8 mouse cellular contexts compared by ENCODE assay signal in genomic region chr16:32715364-32715763, GRCm38 (mm10). TPM values are rescaled to one million over a fixed set of nuclear protein-coding genes. Genes with fewer than 3 reads are reported as not detected.
A peak's percentile ranks its signal among the peaks of the same experiment; 100 is the strongest.
DNase-seq lines count a peak whose midpoint lies in the region; ATAC-seq and TF ChIP-seq lines count a peak whose summit lies in the region.

No protein-coding gene starts in this region.

- ATAC-seq in kidney, embryonic 16.5 days (ENCODE audit: low FRiP score, low TSS enrichment): no peak
- no peak for ATAC-seq in G1E (ENCODE audit: extremely low read depth, insufficient number of reproducible peaks, low FRiP score, poor library complexity, severe bottlenecking)
- peak; percentile 50; the same call in 1 of the 2 replicates for ATAC-seq in common myeloid progenitor, adult 5-6 weeks (replicated peaks; ENCODE audit: low read depth, poor library complexity, severe bottlenecking)
- no peak for ATAC-seq in liver, embryonic 13.5 days (ENCODE audit: low read depth)

- no peak overlapping the region for H3K4me3 ChIP-seq in kidney, adult 2 months (ENCODE audit: insufficient read depth, low read depth, low read length)
- H3K4me3 ChIP-seq in kidney, embryonic 16.5 days (ENCODE audit: low read length): no peak overlapping the region
- no peak overlapping the region for H3K4me3 ChIP-seq in G1E (ENCODE audit: low read depth, low read length)
- no peak overlapping the region for H3K4me3 ChIP-seq in liver, embryonic 13.5 days (replicated peaks)

- H3K27me3 ChIP-seq in kidney, adult 2 months (replicated peaks; ENCODE audit: control insufficient read depth, insufficient read depth, low read length): no peaks in the 10 kb centered on the region
- H3K27me3 ChIP-seq in kidney, embryonic 16.5 days (ENCODE audit: insufficient read depth, low read length): no peaks in the 10 kb centered on the region
- peaks cover 36% of the 10 kb centered on the region for H3K27me3 ChIP-seq in G1E (ENCODE audit: insufficient read depth, low read length)
- peaks cover 10% of the 10 kb centered on the region for H3K27me3 ChIP-seq in liver, embryonic 13.5 days

- no peak for DNase-seq in kidney, adult 2 months
- no peak for DNase-seq in G1E (ENCODE audit: low spot score)
- no peak for DNase-seq in liver, embryonic 13.5 days
- DNase-seq in urinary bladder, adult 18-20 months (ENCODE audit: low spot score in 2 of 2): no peak
- DNase-seq in kidney, adult 18-20 months: no peak
- no peak for DNase-seq in gastrocnemius, postnatal 36 days

- no peaks in the 10 kb centered on the region for H3K9me3 ChIP-seq in kidney, embryonic 16.5 days (ENCODE audit: low read length)
- no peaks in the 10 kb centered on the region for H3K9me3 ChIP-seq in G1E (replicated peaks)
- H3K9me3 ChIP-seq in liver, embryonic 13.5 days (replicated peaks): no peaks in the 10 kb centered on the region

- no peak for TF ChIP-seq POLR2A in kidney, adult 2 months (IDR thresholded peaks at IDR 0.05; ENCODE audit: low read depth, low read length)

- intact Hi-C loops in gastrocnemius, postnatal 36 days (cut with DNase I): no loop called here

- no peak overlapping the region for H3K9ac ChIP-seq in kidney, embryonic 16.5 days (replicated peaks; ENCODE audit: low read length)
- H3K9ac ChIP-seq in liver, embryonic 13.5 days: no peak overlapping the region

- TF ChIP-seq CTCF in kidney, adult 2 months (conservative IDR thresholded peaks at IDR 0.05; ENCODE audit: insufficient read depth, insufficient read length, low read depth, low read length): peak; percentile 46
- peak; percentile 52; the same call in 1 of the 2 replicates for TF ChIP-seq CTCF in G1E (IDR thresholded peaks at IDR 0.05; ENCODE audit: low read depth, low read length)

- H3K4me1 ChIP-seq in kidney, adult 2 months (ENCODE audit: control insufficient read depth, insufficient read depth, low read length): no peaks in the 10 kb centered on the region
- H3K4me1 ChIP-seq in kidney, embryonic 16.5 days (ENCODE audit: insufficient read depth, low read length): peaks cover 4% of the 10 kb centered on the region; the same call in 1 of the 2 replicates
- no peaks in the 10 kb centered on the region for H3K4me1 ChIP-seq in G1E (ENCODE audit: insufficient read depth, low read depth, low read length)
- H3K4me1 ChIP-seq in liver, embryonic 13.5 days (replicated peaks): no peaks in the 10 kb centered on the region

- H3K36me3 ChIP-seq in kidney, adult 2 months (ENCODE audit: control insufficient read depth, insufficient read depth, low read length): no peaks in the 10 kb centered on the region
- H3K36me3 ChIP-seq in kidney, embryonic 16.5 days (ENCODE audit: insufficient read depth, low read length): no peaks in the 10 kb centered on the region
- no peaks in the 10 kb centered on the region for H3K36me3 ChIP-seq in G1E (replicated peaks)
- H3K36me3 ChIP-seq in liver, embryonic 13.5 days: no peaks in the 10 kb centered on the region

- H3K27ac ChIP-seq in kidney, adult 2 months (ENCODE audit: insufficient read depth, low read depth, low read length): no peak overlapping the region
- no peak overlapping the region for H3K27ac ChIP-seq in kidney, embryonic 16.5 days (ENCODE audit: low read length)
- H3K27ac ChIP-seq in liver, embryonic 13.5 days: no peak overlapping the region

- H3K4me2 ChIP-seq in kidney, embryonic 16.5 days (replicated peaks; ENCODE audit: low read depth, low read length): no peak overlapping the region
- H3K4me2 ChIP-seq in liver, embryonic 13.5 days: 0 out of 2 replicates have a peak overlapping the region, but pooled peaks have one; percentile 19

- WGBS in kidney, adult 2 months: 31% methylated on average over 13 of the region's 13 CpGs
- 22% methylated on average over 13 of the region's 13 CpGs for WGBS in kidney, embryonic 16.5 days
- WGBS in liver, embryonic 13.5 days (ENCODE audit: insufficient replicate concordance): 13% methylated on average over 13 of the region's 13 CpGs

RNA-seq across cellular contexts. Expression of gene Muc4, which starts 20.3 kb away (rescaled TPM):
- 0.16 and 0.41 TPM in 2 replicates for polyA plus RNA-seq in kidney, adult 2 months (2012; rRNA removed)
- polyA plus RNA-seq in kidney, embryonic 16.5 days (2015; fragmentation: Nextera tagmentation; extraction: Ambion mirVana): 0.27 and 0.44 TPM in 2 replicates
- not detected in 2 replicates for total RNA-seq in G1E (2014; fragmentation: Nextera tagmentation)
- total RNA-seq in G1E (2017): 0.11 and 0.17 TPM in 2 replicates
- not detected in 2 replicates for polyA plus RNA-seq in G1E (2012)
- not detected in 2 replicates for total RNA-seq in common myeloid progenitor, adult 5-6 weeks (2017)
- polyA plus RNA-seq in liver, embryonic 13.5 days (2015; fragmentation: Nextera tagmentation; extraction: Ambion mirVana): 0.54 and 0.67 TPM in 2 replicates
- under 1 TPM; 0.10 to 0.27 TPM for total RNA-seq in gastrocnemius, postnatal 36 days (2021)
